8 mouse cellular contexts compared by ENCODE assay signal in genomic region chrX:101329372-101330028, GRCm38 (mm10). TPM values are rescaled to one million over a fixed set of nuclear protein-coding genes. Genes with fewer than 3 reads are reported as not detected.
DNase-seq lines count a peak whose midpoint lies in the region; ATAC-seq lines count a peak whose summit lies in the region.

No protein-coding gene starts in this region.

- no peak overlapping the region for H3K4me2 ChIP-seq in intestine, embryonic 14.5 days (ENCODE audit: low read length)
- no peak overlapping the region for H3K4me2 ChIP-seq in intestine, embryonic 15.5 days (replicated peaks)
- H3K4me2 ChIP-seq in limb, embryonic 11.5 days (ENCODE audit: low read depth, severe bottlenecking), result no peak overlapping the region
- no peak overlapping the region for H3K4me2 ChIP-seq in midbrain, embryonic 15.5 days

- H3K9me3 ChIP-seq in intestine, embryonic 14.5 days (ENCODE audit: control insufficient read depth, low read length), result no peaks in the 10 kb centered on the region
- no peaks in the 10 kb centered on the region for H3K9me3 ChIP-seq in intestine, embryonic 15.5 days
- no peaks in the 10 kb centered on the region for H3K9me3 ChIP-seq in limb, embryonic 11.5 days (ENCODE audit: control insufficient read depth, low read length)
- H3K9me3 ChIP-seq in midbrain, embryonic 15.5 days, result no peaks in the 10 kb centered on the region

- no peak overlapping the region for H3K4me3 ChIP-seq in intestine, embryonic 14.5 days (ENCODE audit: low read depth, low read length)
- H3K4me3 ChIP-seq in intestine, embryonic 15.5 days (replicated peaks), result no peak overlapping the region
- H3K4me3 ChIP-seq in limb, embryonic 11.5 days (ENCODE audit: low read depth, low read length), result no peak overlapping the region
- no peak overlapping the region for H3K4me3 ChIP-seq in midbrain, embryonic 15.5 days

- ATAC-seq in intestine, embryonic 14.5 days (replicated peaks; ENCODE audit: low FRiP score, low TSS enrichment, low read depth), result no peak
- no peak for ATAC-seq in intestine, embryonic 15.5 days
- no peak for ATAC-seq in limb, embryonic 11.5 days (ENCODE audit: insufficient number of reproducible peaks, low FRiP score, low TSS enrichment, low read depth)
- no peak for ATAC-seq in midbrain, embryonic 15.5 days (replicated peaks)

- no peaks in the 10 kb centered on the region for H3K27me3 ChIP-seq in intestine, embryonic 14.5 days (replicated peaks; ENCODE audit: control insufficient read depth, insufficient read depth, low read length)
- H3K27me3 ChIP-seq in intestine, embryonic 15.5 days (replicated peaks), result no peaks in the 10 kb centered on the region
- 0 out of 2 replicates have a peak, but pooled peaks cover 2% of the 10 kb centered on the region for H3K27me3 ChIP-seq in limb, embryonic 11.5 days (ENCODE audit: control insufficient read depth, insufficient read depth, low read length)
- no peaks in the 10 kb centered on the region for H3K27me3 ChIP-seq in midbrain, embryonic 15.5 days (replicated peaks)

- DNase-seq in intestine, embryonic 14.5 days (ENCODE audit: low spot score), result peak; percentile 74
- DNase-seq in embryo, embryonic 11 days, result peak; percentile 76
- DNase-seq in gastrocnemius, postnatal 36 days, result peak; percentile 21 to 34
- DNase-seq in kidney, adult 18-20 months, result peak; percentile 71
- DNase-seq in limb, embryonic 11.5 days (ENCODE audit: low spot score), result peak; percentile 74
- DNase-seq in spleen, postnatal 14 days (ENCODE audit: low spot score in 2 of 2), result peak; percentile 10 to 42

- intact Hi-C loops in gastrocnemius, postnatal 36 days (cut with DNase I), result loop anchor here (1.0 to 10.0 kb wide), 2 partner anchors 198 to 555 kb away; no protein-coding TSS in a partner anchor

- H3K4me1 ChIP-seq in intestine, embryonic 14.5 days (replicated peaks; ENCODE audit: control insufficient read depth, insufficient read depth, low read length), result 0 out of 2 replicates have a peak, but pooled peaks cover 5% of the 10 kb centered on the region
- no peaks in the 10 kb centered on the region for H3K4me1 ChIP-seq in intestine, embryonic 15.5 days (replicated peaks)
- no peaks in the 10 kb centered on the region for H3K4me1 ChIP-seq in limb, embryonic 11.5 days (ENCODE audit: control insufficient read depth, insufficient read depth, low read length)
- peaks cover 3% of the 10 kb centered on the region; the same call in 1 of the 2 replicates for H3K4me1 ChIP-seq in midbrain, embryonic 15.5 days

- H3K36me3 ChIP-seq in intestine, embryonic 14.5 days (ENCODE audit: control insufficient read depth, insufficient read depth, low read length), result no peaks in the 10 kb centered on the region
- H3K36me3 ChIP-seq in intestine, embryonic 15.5 days, result no peaks in the 10 kb centered on the region
- no peaks in the 10 kb centered on the region for H3K36me3 ChIP-seq in limb, embryonic 11.5 days (ENCODE audit: control insufficient read depth, insufficient read depth, low read length)
- H3K36me3 ChIP-seq in midbrain, embryonic 15.5 days (replicated peaks), result no peaks in the 10 kb centered on the region

- H3K9ac ChIP-seq in intestine, embryonic 14.5 days (ENCODE audit: low read length), result no peak overlapping the region
- no peak overlapping the region for H3K9ac ChIP-seq in intestine, embryonic 15.5 days
- H3K9ac ChIP-seq in limb, embryonic 11.5 days (ENCODE audit: low read length), result no peak overlapping the region
- no peak overlapping the region for H3K9ac ChIP-seq in midbrain, embryonic 15.5 days

- peak overlapping the region; percentile 27; the same call in 1 of the 2 replicates for H3K27ac ChIP-seq in intestine, embryonic 14.5 days (ENCODE audit: low read depth)
- no peak overlapping the region for H3K27ac ChIP-seq in intestine, embryonic 15.5 days
- H3K27ac ChIP-seq in limb, embryonic 11.5 days (replicated peaks; ENCODE audit: low read depth, low read length), result no peak overlapping the region
- peak overlapping the region; percentile 69 for H3K27ac ChIP-seq in midbrain, embryonic 15.5 days

- 20% methylated on average over 8 of the region's 10 CpGs for WGBS in intestine, embryonic 14.5 days
- 22% methylated on average over 10 of the region's 10 CpGs for WGBS in intestine, embryonic 15.5 days
- 37% methylated on average over 10 of the region's 10 CpGs for WGBS in limb, embryonic 11.5 days
- WGBS in midbrain, embryonic 15.5 days, result 28% methylated on average over 10 of the region's 10 CpGs

RNA-seq across cellular contexts. Expression of gene Nlgn3, which starts 30.5 kb away (rescaled TPM):
- polyA plus RNA-seq in intestine, embryonic 14.5 days (2014; fragmentation: Nextera tagmentation; extraction: Ambion mirVana), result 7.3 and 7.5 TPM in 2 replicates
- 4.4 and 4.8 TPM in 2 replicates for polyA plus RNA-seq in intestine, embryonic 15.5 days (2015; fragmentation: Nextera tagmentation; extraction: Ambion mirVana)
- total RNA-seq in gastrocnemius, postnatal 36 days (2021), result under 1 TPM; 0.08 to 0.15 TPM
- 11.3 and 12.3 TPM in 2 replicates for polyA plus RNA-seq in limb, embryonic 11.5 days (2014; fragmentation: Nextera tagmentation; extraction: Ambion mirVana)
- 89.5 and 90.3 TPM in 2 replicates for polyA plus RNA-seq in midbrain, embryonic 15.5 days (2015; fragmentation: Nextera tagmentation; extraction: Ambion mirVana)

RNA-seq across cellular contexts. Expression of gene Gjb1, which starts 46.7 kb away (rescaled TPM):
- 14.0 and 20.9 TPM in 2 replicates for polyA plus RNA-seq in intestine, embryonic 14.5 days (2014; fragmentation: Nextera tagmentation; extraction: Ambion mirVana)
- 59.2 and 77.1 TPM in 2 replicates for polyA plus RNA-seq in intestine, embryonic 15.5 days (2015; fragmentation: Nextera tagmentation; extraction: Ambion mirVana)
- total RNA-seq in gastrocnemius, postnatal 36 days (2021), result under 1 TPM; 0.28 to 0.57 TPM
- polyA plus RNA-seq in limb, embryonic 11.5 days (2014; fragmentation: Nextera tagmentation; extraction: Ambion mirVana), result not detected in 2 replicates
- polyA plus RNA-seq in midbrain, embryonic 15.5 days (2015; fragmentation: Nextera tagmentation; extraction: Ambion mirVana), result 1.0 and 1.1 TPM in 2 replicates

RNA-seq across cellular contexts. Expression of gene Med12, which starts 55.7 kb away (rescaled TPM):
- 38.5 and 48.2 TPM in 2 replicates for polyA plus RNA-seq in intestine, embryonic 14.5 days (2014; fragmentation: Nextera tagmentation; extraction: Ambion mirVana)
- 22.8 and 25.3 TPM in 2 replicates for polyA plus RNA-seq in intestine, embryonic 15.5 days (2015; fragmentation: Nextera tagmentation; extraction: Ambion mirVana)
- 10 to 100 TPM; 15.5 to 18.1 TPM for total RNA-seq in gastrocnemius, postnatal 36 days (2021)
- polyA plus RNA-seq in limb, embryonic 11.5 days (2014; fragmentation: Nextera tagmentation; extraction: Ambion mirVana), result 57.6 and 58.2 TPM in 2 replicates
- polyA plus RNA-seq in midbrain, embryonic 15.5 days (2015; fragmentation: Nextera tagmentation; extraction: Ambion mirVana), result 26.6 and 29.1 TPM in 2 replicates

Comparison
In these comparisons a context has a peak if more than half of its experiments do, and no peak if none do; other contexts are left out.
1. H3K27ac ChIP-seq: peak in intestine, embryonic 14.5 days (single experiment) and midbrain, embryonic 15.5 days (single experiment); none in intestine, embryonic 15.5 days (single experiment) and limb, embryonic 11.5 days (single experiment).
2. DNase-seq: peak in every context shown above with its lines; median percentile 76 in embryo, embryonic 11 days; 74 in intestine, embryonic 14.5 days; 74 in limb, embryonic 11.5 days; 71 in kidney, adult 18-20 months; 28 in gastrocnemius, postnatal 36 days; 26 in spleen, postnatal 14 days.